Mouse (Mus musculus) CH12.LX (cell line): ENCODE measurements at regions not wholly inside any gene's neighbourhood (a gene's known extent, or its start where the extent isn't known, plus 50 kb on each side); places are given as distances from the start of the nearest gene placed in this dataset.

Source experiments
- CHD1 ChIP-seq: IDR thresholded peaks from 2 replicates; pipeline ENCODE4 v1.6.1; 2012; ENCODE audit warnings: low read depth, low read length, improper control_type of control experiment, inconsistent platforms
- CTCF ChIP-seq, 2 experiments: IDR thresholded peaks in 1 of 2; conservative IDR thresholded peaks in 1 of 2; 2 replicates each; pipeline ENCODE4 v1.5.1; 2011 to 2012; ENCODE audit warnings: low read depth in 2 of 2, low read length in 2 of 2, improper control_type of control experiment in 1 of 2, inconsistent platforms in 1 of 2, mild to moderate bottlenecking in 1 of 2, moderate library complexity in 1 of 2
- EP300 ChIP-seq: IDR thresholded peaks from 2 replicates; pipeline ENCODE4 v1.6.1; 2011; ENCODE audit warnings: low read length, improper control_type of control experiment
- GABPA ChIP-seq: IDR thresholded peaks from 2 replicates; pipeline ENCODE4 v1.6.1; 2012; ENCODE audit warnings: low read depth, low read length, improper control_type of control experiment, inconsistent platforms; ENCODE audit not compliant: insufficient replicate concordance
- MAFK ChIP-seq: IDR thresholded peaks from 2 replicates; pipeline ENCODE4 v1.6.1; 2011; ENCODE audit warnings: low read length, improper control_type of control experiment; ENCODE audit not compliant: insufficient replicate concordance
- POLR2A ChIP-seq: IDR thresholded peaks from 2 replicates; pipeline ENCODE4 v1.6.1; 2011; ENCODE audit warnings: low read depth, mild to moderate bottlenecking, improper control_type of control experiment, low read length
- SIN3A ChIP-seq: IDR thresholded peaks from 2 replicates; pipeline ENCODE4 v1.6.1; 2012; ENCODE audit warnings: low read length, improper control_type of control experiment, inconsistent platforms
- ZC3H11A ChIP-seq: IDR thresholded peaks from 2 replicates; pipeline ENCODE4 v1.6.1; 2012; ENCODE audit warnings: low read depth, mild to moderate bottlenecking, inconsistent platforms, low read length, improper control_type of control experiment
- ZKSCAN1 ChIP-seq: IDR thresholded peaks from 2 replicates; pipeline ENCODE4 v1.6.1; 2012; ENCODE audit warnings: low read depth, inconsistent platforms, low read length, improper control_type of control experiment, borderline replicate concordance

GRCm38 (mm10) chr1:42606251-42606650 is 89.3 kb upstream of the Pou3f3 start:
- TF ChIP-seq MAFK (no peak), POLR2A (no peak), ZC3H11A (no peak), SIN3A (no peak), GABPA (no peak), EP300 (no peak), ZKSCAN1 (no peak), CTCF (conservative IDR thresholded peaks at IDR 0.05 in 1 of 2, IDR thresholded peaks at IDR 0.05 in 1 of 2; ENCODE audit: low read depth in 2 of 2, low read length in 2 of 2) (no peak), CHD1 (no peak)
